ENCODE assay signal across 8 mouse cellular contexts in genomic region chr1:97768089-97768488, GRCm38 (mm10). TPM values are rescaled to one million over a fixed set of nuclear protein-coding genes. Genes with fewer than 3 reads are reported as not detected.
DNase-seq lines count a peak whose midpoint lies in the region; ATAC-seq and TF ChIP-seq lines count a peak whose summit lies in the region.
"Had no signal": no experiment of that assay in that cellular context is flagged by ENCODE, and none has a peak within 500 bp of the region (broad histone marks: within the 10 kb centered on the region; RNA-seq: fewer than 3 reads in every experiment).

No protein-coding gene starts in this region.

- no peaks in the 10 kb centered on the region for H3K27me3 ChIP-seq in lung, embryonic 15.5 days
- no peaks in the 10 kb centered on the region for H3K27me3 ChIP-seq in forebrain, embryonic 11.5 days (ENCODE audit: control insufficient read depth, insufficient read depth, low read length)
- no peaks in the 10 kb centered on the region for H3K27me3 ChIP-seq in intestine, postnatal 0 days (replicated peaks; ENCODE audit: control insufficient read depth, insufficient read depth, low read length)
- H3K27me3 ChIP-seq in neural tube, embryonic 15.5 days (replicated peaks) = no peaks in the 10 kb centered on the region
- H3K27me3 ChIP-seq: embryonic facial prominence, embryonic 15.5 days had no signal

- peaks cover 15% of the 10 kb centered on the region for H3K4me1 ChIP-seq in lung, embryonic 15.5 days
- no peaks in the 10 kb centered on the region; the same call in 1 of the 2 replicates for H3K4me1 ChIP-seq in lung, adult 2 months (ENCODE audit: control insufficient read depth, insufficient read depth, low read length)
- H3K4me1 ChIP-seq in forebrain, embryonic 11.5 days (replicated peaks; ENCODE audit: control insufficient read depth, insufficient read depth, low read length) = peaks cover 4% of the 10 kb centered on the region; the same call in 1 of the 2 replicates
- 0 out of 2 replicates have a peak, but pooled peaks cover 5% of the 10 kb centered on the region for H3K4me1 ChIP-seq in intestine, postnatal 0 days (replicated peaks; ENCODE audit: control insufficient read depth, insufficient read depth, low read length)
- peaks cover 31% of the 10 kb centered on the region for H3K4me1 ChIP-seq in neural tube, embryonic 15.5 days

- H3K4me2 ChIP-seq in lung, embryonic 15.5 days = peak overlapping the region; percentile 71
- peak overlapping the region; percentile 24; the same call in 1 of the 2 replicates for H3K4me2 ChIP-seq in forebrain, embryonic 11.5 days (ENCODE audit: low read depth, low read length, severe bottlenecking)
- peak overlapping the region; percentile 83 for H3K4me2 ChIP-seq in intestine, postnatal 0 days (replicated peaks; ENCODE audit: low read depth)
- H3K4me2 ChIP-seq in neural tube, embryonic 15.5 days = peak overlapping the region; percentile 67

- no peak for DNase-seq in lung, adult 2 months
- no peak for DNase-seq in forebrain, embryonic 11.5 days (ENCODE audit: low spot score)
- DNase-seq in B cell, adult 2 months = no peak
- no peak for DNase-seq in adrenal gland, postnatal 36 days

- no peak for TF ChIP-seq CTCF in lung, adult 2 months (IDR thresholded peaks at IDR 0.05; ENCODE audit: insufficient read depth, low read length)
- no peak for TF ChIP-seq CTCF in intestine, postnatal 0 days (IDR thresholded peaks at IDR 0.05; ENCODE audit: low read depth)

- no peak for ATAC-seq in lung, embryonic 15.5 days (ENCODE audit: borderline replicate concordance, extremely low read depth, low FRiP score, low TSS enrichment)
- ATAC-seq in forebrain, embryonic 11.5 days (replicated peaks; ENCODE audit: low FRiP score) = no peak
- ATAC-seq in intestine, postnatal 0 days = no peak
- no peak for ATAC-seq in neural tube, embryonic 15.5 days (ENCODE audit: low FRiP score)

- 69% methylated on average over 2 of the region's 2 CpGs for WGBS in lung, embryonic 15.5 days
- 72% methylated on average over 2 of the region's 2 CpGs for WGBS in lung, adult 2 months
- WGBS in forebrain, embryonic 11.5 days = 86% methylated on average over 2 of the region's 2 CpGs
- 63% methylated on average over 2 of the region's 2 CpGs for WGBS in intestine, postnatal 0 days
- 73% methylated on average over 2 of the region's 2 CpGs for WGBS in neural tube, embryonic 15.5 days

- H3K36me3 ChIP-seq in lung, embryonic 15.5 days = no peaks in the 10 kb centered on the region
- no peaks in the 10 kb centered on the region for H3K36me3 ChIP-seq in forebrain, embryonic 11.5 days (ENCODE audit: control insufficient read depth, insufficient read depth, low read length)
- H3K36me3 ChIP-seq in intestine, postnatal 0 days (ENCODE audit: control insufficient read depth, insufficient read depth) = no peaks in the 10 kb centered on the region
- no peaks in the 10 kb centered on the region for H3K36me3 ChIP-seq in neural tube, embryonic 15.5 days
- H3K36me3 ChIP-seq: embryonic facial prominence, embryonic 15.5 days had no signal

- no peaks in the 10 kb centered on the region for H3K9me3 ChIP-seq in lung, embryonic 15.5 days
- H3K9me3 ChIP-seq in forebrain, embryonic 11.5 days (ENCODE audit: control insufficient read depth, low read length) = no peaks in the 10 kb centered on the region
- H3K9me3 ChIP-seq in intestine, postnatal 0 days (ENCODE audit: control insufficient read depth) = no peaks in the 10 kb centered on the region
- no peaks in the 10 kb centered on the region for H3K9me3 ChIP-seq in neural tube, embryonic 15.5 days (replicated peaks)
- H3K9me3 ChIP-seq: embryonic facial prominence, embryonic 15.5 days had no signal

- no peak overlapping the region for H3K27ac ChIP-seq in lung, embryonic 15.5 days
- H3K27ac ChIP-seq in forebrain, embryonic 11.5 days (ENCODE audit: low read depth, low read length) = no peak overlapping the region
- 0 out of 2 replicates have a peak overlapping the region, but pooled peaks have one; percentile 3 for H3K27ac ChIP-seq in intestine, postnatal 0 days (ENCODE audit: low read depth, low read length)
- no peak overlapping the region for H3K27ac ChIP-seq in neural tube, embryonic 15.5 days (replicated peaks)
- H3K27ac ChIP-seq: embryonic facial prominence, embryonic 15.5 days had no signal

- TF ChIP-seq POLR2A in lung, adult 2 months (IDR thresholded peaks at IDR 0.05; ENCODE audit: borderline replicate concordance, extremely low read depth, low read depth, low read length) = no peak

- no peak overlapping the region for H3K9ac ChIP-seq in lung, embryonic 15.5 days
- no peak overlapping the region for H3K9ac ChIP-seq in forebrain, embryonic 11.5 days (ENCODE audit: low read length)
- no peak overlapping the region for H3K9ac ChIP-seq in intestine, postnatal 0 days (ENCODE audit: low read depth, low read length)
- peak overlapping the region; percentile 27; the same call in 1 of the 2 replicates for H3K9ac ChIP-seq in neural tube, embryonic 15.5 days (replicated peaks)

- H3K4me3 ChIP-seq in lung, embryonic 15.5 days = no peak overlapping the region; the same call in 1 of the 2 replicates
- no peak overlapping the region for H3K4me3 ChIP-seq in lung, adult 2 months (replicated peaks; ENCODE audit: extremely low read depth, low read depth, low read length)
- H3K4me3 ChIP-seq in forebrain, embryonic 11.5 days (ENCODE audit: low read depth, low read length) = 0 out of 2 replicates have a peak overlapping the region, but pooled peaks have one; percentile 1
- H3K4me3 ChIP-seq in intestine, postnatal 0 days (ENCODE audit: low read depth, low read length) = peak overlapping the region; percentile 80
- peak overlapping the region; percentile 92 for H3K4me3 ChIP-seq in neural tube, embryonic 15.5 days (replicated peaks)

RNA-seq across cellular contexts. Expression of gene Gin1, which starts 1.9 kb away (rescaled TPM):
- 16.0 and 20.9 TPM in 2 replicates for polyA plus RNA-seq in lung, embryonic 15.5 days (2015; fragmentation: Nextera tagmentation; extraction: Ambion mirVana)
- 1.4 and 1.8 TPM in 2 replicates for polyA plus RNA-seq in lung, adult 2 months (2012; rRNA removed)
- polyA plus RNA-seq in forebrain, embryonic 11.5 days (2014; fragmentation: Nextera tagmentation; extraction: Ambion mirVana) = 18.3 and 19.9 TPM in 2 replicates
- polyA plus RNA-seq in intestine, postnatal 0 days (2015; fragmentation: Nextera tagmentation; extraction: Ambion mirVana) = 12.4 and 14.5 TPM in 2 replicates
- 15.7 and 16.8 TPM in 2 replicates for polyA plus RNA-seq in neural tube, embryonic 15.5 days (2015; fragmentation: Nextera tagmentation; extraction: Ambion mirVana)
- 10 to 100 TPM in 1 of 2 experiments, 1 to 10 TPM in 1; 8.7 to 10.7 TPM for total RNA-seq in adrenal gland, postnatal 36 days (2021)

RNA-seq across cellular contexts. Expression of gene Ppip5k2, which starts 2.1 kb away (rescaled TPM):
- 24.8 and 26.2 TPM in 2 replicates for polyA plus RNA-seq in lung, embryonic 15.5 days (2015; fragmentation: Nextera tagmentation; extraction: Ambion mirVana)
- 3.0 and 4.3 TPM in 2 replicates for polyA plus RNA-seq in lung, adult 2 months (2012; rRNA removed)
- 49.8 and 57.2 TPM in 2 replicates for polyA plus RNA-seq in forebrain, embryonic 11.5 days (2014; fragmentation: Nextera tagmentation; extraction: Ambion mirVana)
- 19.7 and 22.7 TPM in 2 replicates for polyA plus RNA-seq in intestine, postnatal 0 days (2015; fragmentation: Nextera tagmentation; extraction: Ambion mirVana)
- 46.2 and 51.2 TPM in 2 replicates for polyA plus RNA-seq in neural tube, embryonic 15.5 days (2015; fragmentation: Nextera tagmentation; extraction: Ambion mirVana)
- 10 to 100 TPM; 12.0 to 14.7 TPM for total RNA-seq in adrenal gland, postnatal 36 days (2021)

Comparison
In these comparisons a context has a peak if more than half of its experiments do, and no peak if none do; other contexts are left out.
1. H3K4me2 ChIP-seq: peak in every context shown above with its lines; median percentile 83 in intestine, postnatal 0 days; 71 in lung, embryonic 15.5 days; 67 in neural tube, embryonic 15.5 days; 24 in forebrain, embryonic 11.5 days.
2. H3K4me3 ChIP-seq: peak in forebrain, embryonic 11.5 days (single experiment), intestine, postnatal 0 days (single experiment) and neural tube, embryonic 15.5 days (single experiment); none in lung, embryonic 15.5 days (single experiment) and lung, adult 2 months (single experiment).